8 mouse cellular contexts compared by ENCODE assay signal in genomic region chr6:50978571-50978970, GRCm38 (mm10).
A peak's percentile ranks its signal among the peaks of the same experiment; 100 is the strongest.
DNase-seq lines count a peak whose midpoint lies in the region; ATAC-seq lines count a peak whose summit lies in the region.

No protein-coding gene starts in this region.

- WGBS in forebrain, embryonic 14.5 days = 42% methylated on average over 3 of the region's 3 CpGs
- 43% methylated on average over 3 of the region's 3 CpGs for WGBS in forebrain, embryonic 15.5 days

- no peak for DNase-seq in forebrain, embryonic 14.5 days (ENCODE audit: low spot score)
- DNase-seq in gastrocnemius, postnatal 25 days = peak; percentile 44
- DNase-seq in kidney, adult 18-20 months = peak; percentile 26
- peak; percentile 78 for DNase-seq in lung, postnatal 25 days (ENCODE audit: low spot score)
- no peak for DNase-seq in cerebellum, adult 9-10 months
- DNase-seq in layer of hippocampus, postnatal 10 days (ENCODE audit: low spot score in 2 of 2) = no peak
- no peak for DNase-seq in spleen, adult 12 weeks (ENCODE audit: low spot score)

- peak overlapping the region; percentile 27; the same call in 1 of the 2 replicates for H3K27ac ChIP-seq in forebrain, embryonic 14.5 days (ENCODE audit: low read depth, low read length)
- no peak overlapping the region for H3K27ac ChIP-seq in forebrain, embryonic 15.5 days (replicated peaks)

- no peak overlapping the region for H3K4me2 ChIP-seq in forebrain, embryonic 14.5 days (ENCODE audit: low read length)
- H3K4me2 ChIP-seq in forebrain, embryonic 15.5 days (replicated peaks) = no peak overlapping the region

- H3K4me1 ChIP-seq in forebrain, embryonic 14.5 days (ENCODE audit: control insufficient read depth, insufficient read depth, low read length) = peaks cover 6% of the 10 kb centered on the region; the same call in 1 of the 2 replicates
- peaks cover 10% of the 10 kb centered on the region; the same call in 1 of the 2 replicates for H3K4me1 ChIP-seq in forebrain, embryonic 15.5 days

- H3K9ac ChIP-seq in forebrain, embryonic 14.5 days (ENCODE audit: low read length) = no peak overlapping the region
- no peak overlapping the region for H3K9ac ChIP-seq in forebrain, embryonic 15.5 days (replicated peaks)

- no peaks in the 10 kb centered on the region for H3K9me3 ChIP-seq in forebrain, embryonic 14.5 days (replicated peaks; ENCODE audit: control insufficient read depth, low read length)
- H3K9me3 ChIP-seq in forebrain, embryonic 15.5 days = no peaks in the 10 kb centered on the region

- no peak overlapping the region for H3K4me3 ChIP-seq in forebrain, embryonic 14.5 days (ENCODE audit: low read depth, low read length)
- H3K4me3 ChIP-seq in forebrain, embryonic 15.5 days = no peak overlapping the region

- no peaks in the 10 kb centered on the region for H3K36me3 ChIP-seq in forebrain, embryonic 14.5 days (ENCODE audit: control insufficient read depth, insufficient read depth, low read length)
- H3K36me3 ChIP-seq in forebrain, embryonic 15.5 days = no peaks in the 10 kb centered on the region

- no peak for ATAC-seq in forebrain, embryonic 14.5 days
- no peak for ATAC-seq in forebrain, embryonic 15.5 days (replicated peaks)

- no peaks in the 10 kb centered on the region for H3K27me3 ChIP-seq in forebrain, embryonic 14.5 days (replicated peaks; ENCODE audit: control insufficient read depth, insufficient read depth, low read length)
- H3K27me3 ChIP-seq in forebrain, embryonic 15.5 days = 0 out of 2 replicates have a peak, but pooled peaks cover 3% of the 10 kb centered on the region

Comparison
In these comparisons a context has a peak if more than half of its experiments do, and no peak if none do; other contexts are left out.
1. DNase-seq: peak in gastrocnemius, postnatal 25 days (single experiment), kidney, adult 18-20 months (single experiment) and lung, postnatal 25 days (single experiment); none in forebrain, embryonic 14.5 days (single experiment), cerebellum, adult 9-10 months (single experiment), layer of hippocampus, postnatal 10 days (0 of 2) and spleen, adult 12 weeks (single experiment).